Mouse (Mus musculus): Measurements from ENCODE around the gene Nhlh2. TPM values are rescaled to one million over a fixed set of nuclear protein-coding genes. Genes with fewer than 3 reads are reported as not detected.

Gene Nhlh2
- polyA plus RNA-seq, 1 experiment from 2014 or later = 0.03 TPM

GRCm38 (mm10) chr3:101997851-101998250, 12.0 kb upstream of the Nhlh2 start:
- 75% methylated on average over 3 of the region's 3 CpGs for WGBS (ENCODE audit: insufficient replicate concordance)
- no peaks in the 10 kb centered on the region for H3K27me3 ChIP-seq
- ATAC-seq (ENCODE audit: low read depth) (no peak), DNase-seq (no peak)
- no peak overlapping the region for H3K4me3 ChIP-seq (replicated peaks)
- no peaks in the 10 kb centered on the region for H3K4me1 ChIP-seq (replicated peaks)
- H3K36me3 ChIP-seq = no peaks in the 10 kb centered on the region
- no peak overlapping the region for H3K9ac ChIP-seq
- H3K9me3 ChIP-seq (replicated peaks) = no peaks in the 10 kb centered on the region
- H3K4me2 ChIP-seq = no peak overlapping the region
- no peak overlapping the region for H3K27ac ChIP-seq

- H3K27ac ChIP-seq = no peak overlapping the region
- DNase-seq = no peak
- H3K4me3 ChIP-seq (replicated peaks) = no peak overlapping the region
- H3K9ac ChIP-seq = no peak overlapping the region
- ATAC-seq (ENCODE audit: low read depth) = no peak
- H3K36me3 ChIP-seq = no peaks in the 10 kb centered on the region
- WGBS (ENCODE audit: insufficient replicate concordance) = 5% methylated on average over 24 of the region's 24 CpGs
- no peak overlapping the region for H3K4me2 ChIP-seq
- peaks cover 74% of the 10 kb centered on the region for H3K27me3 ChIP-seq
- H3K4me1 ChIP-seq (replicated peaks) = peaks cover 14% of the 10 kb centered on the region; the same call in 1 of the 2 replicates
- no peaks in the 10 kb centered on the region for H3K9me3 ChIP-seq (replicated peaks)
These were observed 923 bp downstream of the Nhlh2 start for GRCm38 (mm10) chr3:102010681-102011317.

- Histone ChIP-seq H3K36me3 (no peaks in the 10 kb centered on the region), H3K9me3 (replicated peaks) (no peaks in the 10 kb centered on the region), H3K4me2 (peak overlapping the region; percentile 21; the same call in 1 of the 2 replicates), H3K27me3 (peaks cover 81% of the 10 kb centered on the region), H3K4me1 (replicated peaks) (peaks cover 14% of the 10 kb centered on the region; the same call in 1 of the 2 replicates), H3K27ac (no peak overlapping the region), H3K4me3 (replicated peaks) (peak overlapping the region; percentile 10; the same call in 1 of the 2 replicates), H3K9ac (no peak overlapping the region)
- ATAC-seq (ENCODE audit: low read depth) (no peak), DNase-seq (no peak)
- 2% methylated on average over 48 of the region's 48 CpGs for WGBS (ENCODE audit: insufficient replicate concordance)
These were observed 1.6 kb downstream of the Nhlh2 start for GRCm38 (mm10) chr3:102011318-102012075.

GRCm38 (mm10) chr3:102012076-102012610, 2.3 kb downstream of the Nhlh2 start:
- Histone ChIP-seq H3K9me3 (replicated peaks) (no peaks in the 10 kb centered on the region), H3K36me3 (no peaks in the 10 kb centered on the region), H3K4me1 (replicated peaks) (peaks cover 14% of the 10 kb centered on the region; the same call in 1 of the 2 replicates), H3K4me3 (replicated peaks) (no peak overlapping the region), H3K9ac (no peak overlapping the region), H3K27ac (no peak overlapping the region), H3K27me3 (peaks cover 86% of the 10 kb centered on the region), H3K4me2 (peak overlapping the region; percentile 29; the same call in 1 of the 2 replicates)
- WGBS (ENCODE audit: insufficient replicate concordance) = 5% methylated on average over 22 of the region's 23 CpGs
- ATAC-seq (ENCODE audit: low read depth) (no peak), DNase-seq (no peak)

- Histone ChIP-seq H3K36me3 (no peaks in the 10 kb centered on the region), H3K4me1 (replicated peaks) (peaks cover 14% of the 10 kb centered on the region; the same call in 1 of the 2 replicates), H3K4me3 (replicated peaks) (peak overlapping the region; percentile 18), H3K9me3 (replicated peaks) (no peaks in the 10 kb centered on the region), H3K27me3 (peaks cover 81% of the 10 kb centered on the region), H3K27ac (no peak overlapping the region), H3K9ac (no peak overlapping the region), H3K4me2 (peak overlapping the region; percentile 29)
- DNase-seq (no peak), ATAC-seq (ENCODE audit: low read depth) (no peak)
- 1% methylated on average over 53 of the region's 53 CpGs for WGBS (ENCODE audit: insufficient replicate concordance)
These were observed 2.8 kb downstream of the Nhlh2 start for GRCm38 (mm10) chr3:102012611-102013211.

- Histone ChIP-seq H3K4me2 (no peak overlapping the region), H3K36me3 (no peaks in the 10 kb centered on the region), H3K4me1 (replicated peaks) (no peaks in the 10 kb centered on the region; the same call in 1 of the 2 replicates), H3K9me3 (replicated peaks) (no peaks in the 10 kb centered on the region), H3K27me3 (peaks cover 61% of the 10 kb centered on the region), H3K27ac (no peak overlapping the region), H3K4me3 (replicated peaks) (no peak overlapping the region), H3K9ac (no peak overlapping the region)
- no peak for ATAC-seq (ENCODE audit: low read depth)
- 36% methylated on average over 1 of the region's 1 CpGs for WGBS (ENCODE audit: insufficient replicate concordance)
- DNase-seq = no peak
These were observed 10.7 kb downstream of the Nhlh2 start for GRCm38 (mm10) chr3:102020604-102021003.

- no peak for ATAC-seq (ENCODE audit: low read depth)
- no peak for DNase-seq
- Histone ChIP-seq H3K9ac (no peak overlapping the region), H3K4me3 (replicated peaks) (no peak overlapping the region), H3K27ac (no peak overlapping the region), H3K4me2 (no peak overlapping the region), H3K36me3 (no peaks in the 10 kb centered on the region), H3K4me1 (replicated peaks) (no peaks in the 10 kb centered on the region; the same call in 1 of the 2 replicates), H3K27me3 (peaks cover 49% of the 10 kb centered on the region), H3K9me3 (replicated peaks) (no peaks in the 10 kb centered on the region)
- 7% methylated on average over 2 of the region's 2 CpGs for WGBS (ENCODE audit: insufficient replicate concordance)
These were observed 12.8 kb downstream of the Nhlh2 start for GRCm38 (mm10) chr3:102022721-102023120.

GRCm38 (mm10) chr3:102023337-102023736, 13.5 kb downstream of the Nhlh2 start:
- WGBS (ENCODE audit: insufficient replicate concordance) = 2% methylated on average over 31 of the region's 31 CpGs
- Histone ChIP-seq H3K27me3 (peaks cover 47% of the 10 kb centered on the region), H3K9ac (no peak overlapping the region), H3K4me2 (peak overlapping the region; percentile 53), H3K9me3 (replicated peaks) (no peaks in the 10 kb centered on the region), H3K36me3 (no peaks in the 10 kb centered on the region), H3K27ac (no peak overlapping the region), H3K4me1 (replicated peaks) (no peaks in the 10 kb centered on the region; the same call in 1 of the 2 replicates), H3K4me3 (replicated peaks) (peak overlapping the region; percentile 30)
- ATAC-seq (ENCODE audit: low read depth) (no peak), DNase-seq (no peak)

GRCm38 (mm10) chr3:102023829-102024228, 14.0 kb downstream of the Nhlh2 start:
- H3K4me3 ChIP-seq (replicated peaks) = peak overlapping the region; percentile 30; the same call in 1 of the 2 replicates
- no peak overlapping the region for H3K27ac ChIP-seq

GRCm38 (mm10) chr3:102024981-102025451, 15.1 kb downstream of the Nhlh2 start:
- Histone ChIP-seq H3K9me3 (replicated peaks) (no peaks in the 10 kb centered on the region), H3K9ac (no peak overlapping the region), H3K4me1 (replicated peaks) (no peaks in the 10 kb centered on the region; the same call in 1 of the 2 replicates), H3K27me3 (peaks cover 47% of the 10 kb centered on the region), H3K27ac (no peak overlapping the region), H3K36me3 (no peaks in the 10 kb centered on the region), H3K4me2 (no peak overlapping the region), H3K4me3 (replicated peaks) (no peak overlapping the region)
- WGBS (ENCODE audit: insufficient replicate concordance) = 43% methylated on average over 9 of the region's 9 CpGs
- ATAC-seq (ENCODE audit: low read depth) (no peak), DNase-seq (no peak)

More at GRCm38 (mm10) chr3:102023829-102024228, 14.0 kb downstream of the Nhlh2 start:
- Histone ChIP-seq H3K36me3 (no peaks in the 10 kb centered on the region), H3K9me3 (replicated peaks) (no peaks in the 10 kb centered on the region), H3K27me3 (peaks cover 47% of the 10 kb centered on the region), H3K9ac (no peak overlapping the region), H3K4me2 (peak overlapping the region; percentile 53), H3K4me1 (replicated peaks) (no peaks in the 10 kb centered on the region; the same call in 1 of the 2 replicates)
- WGBS (ENCODE audit: insufficient replicate concordance) = 10% methylated on average over 5 of the region's 5 CpGs
- ATAC-seq (ENCODE audit: low read depth) (no peak), DNase-seq (no peak)

- 52% methylated on average over 5 of the region's 5 CpGs for WGBS (ENCODE audit: insufficient replicate concordance)
- Histone ChIP-seq H3K27me3 (peaks cover 44% of the 10 kb centered on the region), H3K36me3 (no peaks in the 10 kb centered on the region), H3K9ac (no peak overlapping the region), H3K4me2 (no peak overlapping the region), H3K4me3 (replicated peaks) (no peak overlapping the region), H3K4me1 (replicated peaks) (no peaks in the 10 kb centered on the region; the same call in 1 of the 2 replicates), H3K27ac (no peak overlapping the region), H3K9me3 (replicated peaks) (no peaks in the 10 kb centered on the region)
- DNase-seq = no peak
- no peak for ATAC-seq (ENCODE audit: low read depth)
These were observed 15.8 kb downstream of the Nhlh2 start for GRCm38 (mm10) chr3:102025659-102026058.
